Comparison of ENCODE assay signal across 8 mouse cellular contexts in genomic region chr10:80928586-80929298, GRCm38 (mm10). TPM values are rescaled to one million over a fixed set of nuclear protein-coding genes. Genes with fewer than 3 reads are reported as not detected.
DNase-seq lines count a peak whose midpoint lies in the region; ATAC-seq and TF ChIP-seq lines count a peak whose summit lies in the region.

No protein-coding gene starts in this region.

- no peaks in the 10 kb centered on the region for H3K36me3 ChIP-seq in forebrain, embryonic 14.5 days (ENCODE audit: control insufficient read depth, insufficient read depth, low read length)
- H3K36me3 ChIP-seq in neural tube, embryonic 14.5 days (ENCODE audit: control insufficient read depth, insufficient read depth, low read length), result no peaks in the 10 kb centered on the region
- no peaks in the 10 kb centered on the region for H3K36me3 ChIP-seq in testis, adult 2 months (ENCODE audit: control insufficient read depth, insufficient read depth, low read length)

- H3K4me2 ChIP-seq in forebrain, embryonic 14.5 days (ENCODE audit: low read length), result peak overlapping the region; percentile 84
- H3K4me2 ChIP-seq in neural tube, embryonic 14.5 days (ENCODE audit: low read depth, low read length), result peak overlapping the region; percentile 70

- peak overlapping the region; percentile 71 for H3K9ac ChIP-seq in forebrain, embryonic 14.5 days (ENCODE audit: low read length)
- H3K9ac ChIP-seq in neural tube, embryonic 14.5 days (replicated peaks; ENCODE audit: low read depth, low read length), result peak overlapping the region; percentile 51

- H3K9me3 ChIP-seq in forebrain, embryonic 14.5 days (replicated peaks; ENCODE audit: control insufficient read depth, low read length), result no peaks in the 10 kb centered on the region
- no peaks in the 10 kb centered on the region for H3K9me3 ChIP-seq in neural tube, embryonic 14.5 days (ENCODE audit: control insufficient read depth, low read length)

- DNase-seq in ES-CJ7 (ENCODE audit: low read depth, low spot score), result peak; percentile 92
- peak; percentile 95 for DNase-seq in forebrain, embryonic 14.5 days (ENCODE audit: low spot score)
- peak; percentile 92 to 94 for DNase-seq in heart, postnatal 14 days
- peak; percentile 90 to 95 for DNase-seq in layer of hippocampus, adult 18-20 months (ENCODE audit: low spot score in 2 of 2)
- peak; percentile 90 to 93 for DNase-seq in lung, adult 18-20 months

- ATAC-seq in cerebellum, adult (ENCODE audit: insufficient number of reproducible peaks, low FRiP score, low TSS enrichment), result peak; percentile 41; the same call in 1 of the 2 replicates
- peak; percentile 33 for ATAC-seq in forebrain, embryonic 14.5 days
- peak; percentile 25; the same call in 1 of the 2 replicates for ATAC-seq in neural tube, embryonic 14.5 days (ENCODE audit: low read depth)

- no peak; the same call in 1 of the 2 replicates for TF ChIP-seq POLR2A in testis, adult 2 months (IDR thresholded peaks at IDR 0.05; ENCODE audit: control insufficient read depth, low read depth, low read length)

- intact Hi-C loops in heart, postnatal 14 days (cut with DNase I), result loop anchor here (1.0 to 2.0 kb wide), 3 partner anchors 27 to 66 kb away; no protein-coding TSS in a partner anchor

- peak overlapping the region; percentile 44; the same call in 1 of the 2 replicates for H3K27ac ChIP-seq in forebrain, embryonic 14.5 days (ENCODE audit: low read depth, low read length)
- H3K27ac ChIP-seq in neural tube, embryonic 14.5 days (ENCODE audit: low read depth, low read length), result peak overlapping the region; percentile 46; the same call in 1 of the 2 replicates
- peak overlapping the region; percentile 71; the same call in 1 of the 2 replicates for H3K27ac ChIP-seq in testis, adult 2 months (ENCODE audit: control insufficient read depth, insufficient read depth, low read depth, low read length)

- H3K4me3 ChIP-seq in forebrain, embryonic 14.5 days (ENCODE audit: low read depth, low read length), result peak overlapping the region; percentile 44
- peak overlapping the region; percentile 39 for H3K4me3 ChIP-seq in neural tube, embryonic 14.5 days (ENCODE audit: low read depth, low read length)
- peak overlapping the region; percentile 66 for H3K4me3 ChIP-seq in testis, adult 2 months (ENCODE audit: control insufficient read depth, low read depth, low read length)

- TF ChIP-seq CTCF in testis, adult 2 months (IDR thresholded peaks at IDR 0.05; ENCODE audit: control insufficient read depth, insufficient read depth, insufficient replicate concordance, low read depth, low read length), result peak; percentile 73

- peaks cover 33% of the 10 kb centered on the region for H3K4me1 ChIP-seq in forebrain, embryonic 14.5 days (ENCODE audit: control insufficient read depth, insufficient read depth, low read length)
- H3K4me1 ChIP-seq in neural tube, embryonic 14.5 days (ENCODE audit: control insufficient read depth, insufficient read depth, low read length), result peaks cover 33% of the 10 kb centered on the region
- peaks cover 43% of the 10 kb centered on the region for H3K4me1 ChIP-seq in testis, adult 2 months (ENCODE audit: control insufficient read depth, insufficient read depth, low read length)

- under 1% methylated on average over 47 of the region's 48 CpGs for WGBS in forebrain, embryonic 14.5 days
- under 1% methylated on average over 47 of the region's 48 CpGs for WGBS in neural tube, embryonic 14.5 days

- peaks cover 34% of the 10 kb centered on the region for H3K27me3 ChIP-seq in forebrain, embryonic 14.5 days (replicated peaks; ENCODE audit: control insufficient read depth, insufficient read depth, low read length)
- peaks cover 18% of the 10 kb centered on the region; the same call in 1 of the 2 replicates for H3K27me3 ChIP-seq in neural tube, embryonic 14.5 days (ENCODE audit: control insufficient read depth, insufficient read depth, low read length)
- no peaks in the 10 kb centered on the region for H3K27me3 ChIP-seq in testis, adult 2 months (ENCODE audit: control insufficient read depth, insufficient read depth, low read length)

RNA-seq across cellular contexts. Expression of gene Gadd45b, which starts 1.1 kb away (rescaled TPM):
- 5.2 and 6.2 TPM in 2 replicates for polyA plus RNA-seq in forebrain, embryonic 14.5 days (2014; fragmentation: Nextera tagmentation; extraction: Ambion mirVana)
- 10 to 100 TPM; 13.6 to 17.2 TPM for total RNA-seq in heart, postnatal 14 days (2021)
- 10 to 100 TPM; 24.9 to 28.1 TPM for total RNA-seq in layer of hippocampus, adult 18-20 months (2021)
- polyA plus RNA-seq in neural tube, embryonic 14.5 days (2014; fragmentation: Nextera tagmentation; extraction: Ambion mirVana), result 7.4 and 7.6 TPM in 2 replicates
- 7.8 and 9.1 TPM in 2 replicates for polyA plus RNA-seq in testis, adult 2 months (2012; rRNA removed)

RNA-seq across cellular contexts. Expression of gene Lmnb2, which starts 10.7 kb away (rescaled TPM):
- polyA plus RNA-seq in forebrain, embryonic 14.5 days (2014; fragmentation: Nextera tagmentation; extraction: Ambion mirVana), result 12.1 and 14.4 TPM in 2 replicates
- 1 to 10 TPM; 5.1 to 7.0 TPM for total RNA-seq in heart, postnatal 14 days (2021)
- total RNA-seq in layer of hippocampus, adult 18-20 months (2021), result 10 to 100 TPM; 19.5 to 22.3 TPM
- 10.8 and 16.1 TPM in 2 replicates for polyA plus RNA-seq in neural tube, embryonic 14.5 days (2014; fragmentation: Nextera tagmentation; extraction: Ambion mirVana)
- 177 TPM in 2 replicates for polyA plus RNA-seq in testis, adult 2 months (2012; rRNA removed)

RNA-seq across cellular contexts. Expression of gene Timm13, which starts 28.0 kb away (rescaled TPM):
- 355 and 398 TPM in 2 replicates for polyA plus RNA-seq in forebrain, embryonic 14.5 days (2014; fragmentation: Nextera tagmentation; extraction: Ambion mirVana)
- 100 to 1,000 TPM; 145 to 161 TPM for total RNA-seq in heart, postnatal 14 days (2021)
- total RNA-seq in layer of hippocampus, adult 18-20 months (2021), result 100 to 1,000 TPM; 136 to 144 TPM
- polyA plus RNA-seq in neural tube, embryonic 14.5 days (2014; fragmentation: Nextera tagmentation; extraction: Ambion mirVana), result 337 and 352 TPM in 2 replicates
- polyA plus RNA-seq in testis, adult 2 months (2012; rRNA removed), result 76.7 and 104 TPM in 2 replicates

RNA-seq across cellular contexts. Expression of gene Tmprss9, which starts 57.1 kb away (rescaled TPM):
- polyA plus RNA-seq in forebrain, embryonic 14.5 days (2014; fragmentation: Nextera tagmentation; extraction: Ambion mirVana), result 0.10 and 0.13 TPM in 2 replicates
- not detected for total RNA-seq in heart, postnatal 14 days (2021)
- total RNA-seq in layer of hippocampus, adult 18-20 months (2021), result under 1 TPM; 0.40 to 0.56 TPM
- 0.12 and 0.13 TPM in 2 replicates for polyA plus RNA-seq in neural tube, embryonic 14.5 days (2014; fragmentation: Nextera tagmentation; extraction: Ambion mirVana)
- 2.0 and 2.7 TPM in 2 replicates for polyA plus RNA-seq in testis, adult 2 months (2012; rRNA removed)

Comparison
In these comparisons a context has a peak if more than half of its experiments do, and no peak if none do; other contexts are left out.
1. Peak in every context shown above with its lines: DNase-seq, ATAC-seq, H3K4me3 ChIP-seq and H3K27ac ChIP-seq.
2. RNA of gene Lmnb2, which starts 10.7 kb away (polyA plus RNA-seq): 177 TPM in testis, adult 2 months; 12.1 to 14.4 TPM in forebrain, embryonic 14.5 days and 10.8 to 16.1 TPM in neural tube, embryonic 14.5 days; every median in the first group is over 10 times any median in the second.